Mouse (Mus musculus): ENCODE data around the gene Pla2g15. TPM values are rescaled to one million over a fixed set of nuclear protein-coding genes. Genes with fewer than 3 reads are reported as not detected.

Gene Pla2g15
- total and polyA plus RNA-seq, 3 experiments, result 21.9 to 38.8 (median 21.9) TPM

Other genes with a start within 250 kb of the Pla2g15 start
- gene Pskh1, start 250.0 kb upstream of the Pla2g15 start, total RNA-seq (2021), result 10 to 100 TPM; 32.5 to 33.3 TPM
- 45.3 and 51.2 TPM in 2 replicates for gene Pskh1, start 250.0 kb upstream of the Pla2g15 start, polyA plus RNA-seq (2012; rRNA removed)
- under 1 TPM; 0.73 to 0.84 TPM for gene Ctrl, start 216.5 kb upstream of the Pla2g15 start, total RNA-seq (2021)
- gene Ctrl, start 216.5 kb upstream of the Pla2g15 start, polyA plus RNA-seq (2012; rRNA removed), result 1.1 and 2.0 TPM in 2 replicates
- 10 to 100 TPM; 77.0 to 79.0 TPM for gene Psmb10, start 212.0 kb upstream of the Pla2g15 start, total RNA-seq (2021)
- 156 and 174 TPM in 2 replicates for gene Psmb10, start 212.0 kb upstream of the Pla2g15 start, polyA plus RNA-seq (2012; rRNA removed)
- gene Lcat, start 207.0 kb upstream of the Pla2g15 start, total RNA-seq (2021), result 1 to 10 TPM; 1.3 to 2.9 TPM
- 1.9 and 3.3 TPM in 2 replicates for gene Lcat, start 207.0 kb upstream of the Pla2g15 start, polyA plus RNA-seq (2012; rRNA removed)
- gene Slc12a4, start 184.3 kb upstream of the Pla2g15 start, total RNA-seq (2021), result 10 to 100 TPM; 40.2 to 60.5 TPM
- gene Slc12a4, start 184.3 kb upstream of the Pla2g15 start, polyA plus RNA-seq (2012; rRNA removed), result 62.4 and 63.2 TPM in 2 replicates
- gene Dpep3, start 171.0 kb upstream of the Pla2g15 start, total RNA-seq (2021), result not detected
- 0.21 TPM in 1 of 2 replicates, not detected in the other for gene Dpep3, start 171.0 kb upstream of the Pla2g15 start, polyA plus RNA-seq (2012; rRNA removed)
- gene Dus2, start 159.1 kb upstream of the Pla2g15 start, total RNA-seq (2021), result 10 to 100 TPM; 13.6 to 19.6 TPM
- gene Dus2, start 159.1 kb upstream of the Pla2g15 start, polyA plus RNA-seq (2012; rRNA removed), result 5.5 and 5.6 TPM in 2 replicates
- not detected for gene Dpep2nb, start 144.4 kb upstream of the Pla2g15 start, total RNA-seq (2021)
- not detected in 2 replicates for gene Dpep2nb, start 144.4 kb upstream of the Pla2g15 start, polyA plus RNA-seq (2012; rRNA removed)
- gene Ddx28, start 138.5 kb upstream of the Pla2g15 start, total RNA-seq (2021), result 10 to 100 TPM; 16.1 to 17.3 TPM
- 12.5 and 13.2 TPM in 2 replicates for gene Ddx28, start 138.5 kb upstream of the Pla2g15 start, polyA plus RNA-seq (2012; rRNA removed)
- gene Nfatc3, start 91.6 kb upstream of the Pla2g15 start, total RNA-seq (2021), result 10 to 100 TPM; 35.2 to 70.0 TPM
- gene Nfatc3, start 91.6 kb upstream of the Pla2g15 start, polyA plus RNA-seq (2012; rRNA removed), result 14.9 and 20.6 TPM in 2 replicates
- 1 to 10 TPM; 1.7 to 3.7 TPM for gene Esrp2, start 13.4 kb upstream of the Pla2g15 start, total RNA-seq (2021)
- 2.0 and 5.5 TPM in 2 replicates for gene Esrp2, start 13.4 kb upstream of the Pla2g15 start, polyA plus RNA-seq (2012; rRNA removed)
- 10 to 100 TPM; 27.2 to 34.0 TPM for gene Slc7a6, start 18.5 kb downstream of the Pla2g15 start, total RNA-seq (2021)
- 17.3 and 26.5 TPM in 2 replicates for gene Slc7a6, start 18.5 kb downstream of the Pla2g15 start, polyA plus RNA-seq (2012; rRNA removed)
- 10 to 100 TPM; 24.2 to 25.1 TPM for gene Slc7a6os, start 60.5 kb downstream of the Pla2g15 start, total RNA-seq (2021)
- 14.1 and 14.7 TPM in 2 replicates for gene Slc7a6os, start 60.5 kb downstream of the Pla2g15 start, polyA plus RNA-seq (2012; rRNA removed)
- 10 to 100 TPM; 23.0 to 28.1 TPM for gene Prmt7, start 60.5 kb downstream of the Pla2g15 start, total RNA-seq (2021)
- gene Prmt7, start 60.5 kb downstream of the Pla2g15 start, polyA plus RNA-seq (2012; rRNA removed), result 14.1 and 19.8 TPM in 2 replicates
- 10 to 100 TPM in 1 of 2 experiments, 1 to 10 TPM in 1; 6.4 to 13.7 TPM for gene Smpd3, start 187.6 kb downstream of the Pla2g15 start, total RNA-seq (2021)
- 5.4 and 5.8 TPM in 2 replicates for gene Smpd3, start 187.6 kb downstream of the Pla2g15 start, polyA plus RNA-seq (2012; rRNA removed)

All from adrenal gland, adult 2 months (tissue).